Mouse (Mus musculus) midbrain, embryonic 11.5 days (tissue): ENCODE results near the gene Pcyt2. TPM values are rescaled to one million over a fixed set of nuclear protein-coding genes. Genes with fewer than 3 reads are reported as not detected.

Experiments used
- ATAC-seq: fragments of 200-750 bp; cut with Nextera tagmentation; 2 replicates; pipeline ENCODE4 v1.8.0; 2017; ENCODE audit warnings: moderate TSS enrichment, moderate library complexity; ENCODE audit not compliant: low FRiP score
- DNase-seq: peaks from one replicate; pipeline ENCODE4 v3.0.0; 2015; ENCODE audit warnings: low spot score; ENCODE audit errors: missing footprints
- H3K27ac ChIP-seq: fragments of 300-500 bp; sonication (generic); 2 replicates; pipeline ENCODE4 v1.5.1; 2014; ENCODE audit warnings: low read depth, low read length
- H3K27me3 ChIP-seq: fragments of 300-500 bp; sonication (generic); 2 replicates; pipeline ENCODE4 v1.6.1; 2014; ENCODE audit warnings: mild to moderate bottlenecking, low read length, moderate library complexity, mixed read lengths; ENCODE audit not compliant: control insufficient read depth, insufficient read depth
- H3K36me3 ChIP-seq: fragments of 300-500 bp; sonication (generic); 2 replicates; pipeline ENCODE4 v1.6.1; 2014; ENCODE audit warnings: mild to moderate bottlenecking, low read length, moderate library complexity, mixed read lengths; ENCODE audit not compliant: control insufficient read depth, insufficient read depth
- H3K4me1 ChIP-seq: fragments of 300-500 bp; sonication (generic); 2 replicates; pipeline ENCODE4 v1.6.1; 2014; ENCODE audit warnings: low read length; ENCODE audit not compliant: control insufficient read depth, insufficient read depth
- H3K4me2 ChIP-seq: fragments of 300-500 bp; sonication (generic); 2 replicates; pipeline ENCODE4 v1.6.1; 2014; ENCODE audit warnings: mild to moderate bottlenecking, moderate library complexity
- H3K4me3 ChIP-seq: fragments of 300-500 bp; sonication (generic); 2 replicates; pipeline ENCODE4 v1.5.1; 2014; ENCODE audit warnings: low read depth, low read length
- H3K9ac ChIP-seq: fragments of 300-500 bp; sonication (generic); 2 replicates; pipeline ENCODE4 v1.6.1; 2014; ENCODE audit warnings: low read length
- H3K9me3 ChIP-seq: fragments of 300-500 bp; sonication (generic); 2 replicates; pipeline ENCODE4 v1.6.1; 2016; ENCODE audit warnings: low read length; ENCODE audit not compliant: control insufficient read depth
- WGBS: fragments of 180-500 bp; shearing (Covaris S2); extraction: QIAGEN DNeasy Blood & Tissue Kit; methylation state at CpG from one replicate; pipeline ENCODE4 v1.1.7; 2014; 5-methylcytosine and 5-hydroxymethylcytosine counted together
- polyA plus RNA-seq: library from polyadenylated mRNA; unstranded; fragments of >200 nt; fragmentation: Nextera tagmentation; extraction: Ambion mirVana; gene quantifications from 2 replicates; pipeline ENCODE4 v1.2.1, GENCODE M21; 2014

Pcyt2 gene
- polyA plus RNA-seq, 1 experiment from 2014 or later: 101 TPM

DNA sequence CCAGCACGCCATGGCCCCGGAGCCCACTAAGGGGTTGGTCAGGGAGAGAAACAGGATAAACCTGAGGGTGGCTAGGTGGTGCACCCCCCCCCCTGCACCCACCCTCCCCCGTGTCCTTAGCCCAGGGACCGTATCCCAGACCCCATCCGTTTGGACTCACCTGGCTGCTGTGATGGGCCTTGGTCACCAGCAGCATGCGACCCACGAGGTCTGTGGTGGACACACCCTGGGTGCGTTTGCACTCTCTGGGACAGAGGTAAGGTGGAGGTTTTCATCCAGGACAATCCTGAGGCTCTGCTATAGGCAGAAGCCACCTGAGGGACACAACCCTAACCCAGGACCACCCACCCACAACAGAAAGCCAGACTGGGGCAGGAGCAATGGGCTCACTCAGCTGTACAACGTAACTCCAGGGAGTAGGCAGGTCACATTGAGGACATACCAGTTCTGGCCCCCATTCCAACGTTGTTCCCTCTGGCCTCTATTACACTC is 4.2 kb downstream of the Pcyt2 start:
- peaks cover 4% of the 10 kb centered on the region; the same call in 1 of the 2 replicates for H3K27me3 ChIP-seq
- 90% methylated on average over 10 of the region's 10 CpGs for WGBS
- ATAC-seq: no peak

DNA sequence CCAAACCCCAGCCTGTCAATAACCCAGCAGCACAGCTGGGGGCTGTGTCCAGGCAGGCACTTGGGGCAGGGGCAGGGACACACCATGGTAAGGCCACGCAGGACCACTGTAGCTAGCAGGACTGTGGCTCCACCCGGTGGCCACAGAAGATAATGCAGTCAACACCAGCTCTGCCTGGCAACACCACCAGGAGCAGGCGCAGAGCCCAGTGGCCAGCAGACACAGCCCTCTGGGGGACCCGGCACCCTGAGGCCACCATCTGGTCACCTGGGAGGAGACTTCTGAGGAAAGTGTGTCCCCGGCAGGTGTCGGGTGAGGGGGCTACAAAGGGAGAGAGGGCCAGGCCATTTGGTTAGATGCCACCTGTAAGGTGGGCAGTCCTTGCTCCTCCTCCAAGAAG is 5.0 kb downstream of the Pcyt2 start:
- Histone ChIP-seq H3K4me2 (no peak overlapping the region), H3K27me3 (peaks cover 4% of the 10 kb centered on the region; the same call in 1 of the 2 replicates), H3K4me1 (peaks cover 18% of the 10 kb centered on the region), H3K9me3 (no peaks in the 10 kb centered on the region), H3K36me3 (peaks cover 11% of the 10 kb centered on the region), H3K4me3 (no peak overlapping the region), H3K9ac (no peak overlapping the region), H3K27ac (no peak overlapping the region)
- DNase-seq (peak; percentile 96), ATAC-seq (peak; percentile 28; the same call in 1 of the 2 replicates)
- 46% methylated on average over 6 of the region's 6 CpGs for WGBS

More for the DNA sequence above, 4.2 kb downstream of the Pcyt2 start:
- Histone ChIP-seq H3K4me3 (no peak overlapping the region), H3K36me3 (peaks cover 15% of the 10 kb centered on the region), H3K4me1 (peaks cover 15% of the 10 kb centered on the region), H3K4me2 (no peak overlapping the region), H3K27ac (no peak overlapping the region), H3K9me3 (no peaks in the 10 kb centered on the region), H3K9ac (no peak overlapping the region)
- no peak for DNase-seq

DNA sequence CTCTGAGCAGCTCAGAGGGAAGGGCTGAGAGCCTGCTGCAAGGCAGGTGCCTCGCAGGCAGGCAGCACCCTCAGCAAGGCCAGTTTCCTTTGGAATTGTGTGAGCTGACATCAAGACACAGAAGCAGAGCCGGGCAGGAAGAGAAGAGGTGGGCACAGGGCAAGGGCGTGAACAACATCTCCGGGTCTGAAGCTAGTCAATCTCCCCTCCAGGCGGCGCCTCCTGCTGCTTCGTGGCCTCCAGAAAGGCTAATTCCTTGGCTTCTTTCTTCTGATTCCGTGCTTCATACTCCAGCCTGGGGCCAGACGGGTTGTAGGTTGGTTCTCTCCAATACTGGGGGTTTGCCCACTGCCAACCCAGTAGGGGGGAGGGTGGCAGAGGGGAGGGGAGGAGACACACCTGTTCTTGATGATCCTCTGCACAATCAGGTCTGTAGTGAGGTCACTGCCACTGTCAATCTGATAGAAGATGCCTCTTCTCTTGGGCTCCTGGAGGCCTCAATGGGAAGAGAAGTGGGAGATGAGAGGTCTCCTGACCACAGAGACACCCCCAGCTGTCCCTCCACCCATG is 7.2 kb downstream of the Pcyt2 start:
- ATAC-seq (no peak), DNase-seq (no peak)
- Histone ChIP-seq H3K36me3 (peaks cover 11% of the 10 kb centered on the region), H3K4me2 (no peak overlapping the region), H3K4me1 (peaks cover 10% of the 10 kb centered on the region), H3K4me3 (no peak overlapping the region), H3K27me3 (peaks cover 4% of the 10 kb centered on the region; the same call in 1 of the 2 replicates), H3K9me3 (no peaks in the 10 kb centered on the region), H3K9ac (no peak overlapping the region), H3K27ac (no peak overlapping the region)
- 86% methylated on average over 9 of the region's 9 CpGs for WGBS

- ATAC-seq (peak; percentile 31; the same call in 1 of the 2 replicates), DNase-seq (no peak)
- no peaks in the 10 kb centered on the region for H3K9me3 ChIP-seq
- no peak overlapping the region for H3K4me2 ChIP-seq
- no peak overlapping the region; the same call in 1 of the 2 replicates for H3K9ac ChIP-seq
- H3K4me3 ChIP-seq: no peak overlapping the region
- H3K27ac ChIP-seq: no peak overlapping the region
- 37% methylated on average over 7 of the region's 8 CpGs for WGBS
- peaks cover 12% of the 10 kb centered on the region for H3K36me3 ChIP-seq
- H3K4me1 ChIP-seq: peaks cover 10% of the 10 kb centered on the region
- peaks cover 4% of the 10 kb centered on the region; the same call in 1 of the 2 replicates for H3K27me3 ChIP-seq
These were observed 8.5 kb downstream of the Pcyt2 start for GRCm38 (mm10) chr11:120609250-120609649.

DNA sequence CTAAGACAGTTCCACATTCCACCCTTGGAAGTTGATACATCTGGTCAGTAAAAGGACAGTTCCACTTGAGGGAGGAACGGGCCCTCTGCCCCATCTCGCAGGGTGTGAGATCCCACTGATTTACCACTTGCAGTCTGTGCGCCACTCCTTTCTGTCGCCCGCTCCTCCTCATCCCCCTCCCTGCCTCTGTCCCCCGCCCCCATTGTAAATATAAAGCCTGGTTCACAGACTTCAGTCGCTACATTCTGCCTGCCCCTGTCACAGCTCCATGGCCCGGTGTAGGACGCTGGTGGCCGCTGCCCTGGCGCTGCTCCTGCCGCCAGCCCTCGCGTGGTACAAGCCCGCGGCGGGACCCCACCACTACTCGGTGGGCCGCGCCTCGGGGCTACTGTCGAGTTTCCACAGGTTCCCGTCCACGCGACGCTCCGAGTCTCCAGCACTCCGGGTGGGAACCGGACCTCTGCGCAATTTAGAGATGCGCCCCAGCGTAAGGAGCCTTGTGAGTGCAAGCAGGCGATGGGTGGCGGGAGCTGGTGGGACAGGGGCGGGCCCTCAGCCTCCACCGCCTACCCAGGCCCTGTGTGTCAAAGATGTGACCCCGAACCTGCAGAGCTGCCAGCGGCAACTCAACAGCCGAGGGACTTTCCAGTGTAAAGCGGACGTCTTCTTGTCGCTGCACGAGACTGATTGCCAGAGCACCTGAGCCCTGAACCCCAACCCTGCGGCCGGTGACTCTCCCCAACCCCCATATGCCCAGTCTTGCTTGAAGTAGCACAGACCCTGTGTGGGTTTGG is 9.3 kb downstream of the Pcyt2 start, which contains the start of gene Npb:
TSS of gene Npb (plus strand) at position 237 of the 794 bp plus-strand sequence.
- Histone ChIP-seq H3K4me1 (peaks cover 10% of the 10 kb centered on the region), H3K4me3 (peak within 1 kb of the TSS; percentile 19), H3K27ac (no peak within 1 kb of the TSS), H3K9me3 (no peaks in the 10 kb centered on the region), H3K4me2 (peak within 1 kb of the TSS; percentile 41), H3K27me3 (peaks cover 4% of the 10 kb centered on the region; the same call in 1 of the 2 replicates), H3K9ac (peak within 1 kb of the TSS; percentile 44), H3K36me3 (peaks cover 12% of the 10 kb centered on the region)
- ATAC-seq (peak; percentile 47; the same call in 1 of the 2 replicates), DNase-seq (peak; percentile 91)
- WGBS: 8% methylated on average over 45 of the region's 45 CpGs

DNA sequence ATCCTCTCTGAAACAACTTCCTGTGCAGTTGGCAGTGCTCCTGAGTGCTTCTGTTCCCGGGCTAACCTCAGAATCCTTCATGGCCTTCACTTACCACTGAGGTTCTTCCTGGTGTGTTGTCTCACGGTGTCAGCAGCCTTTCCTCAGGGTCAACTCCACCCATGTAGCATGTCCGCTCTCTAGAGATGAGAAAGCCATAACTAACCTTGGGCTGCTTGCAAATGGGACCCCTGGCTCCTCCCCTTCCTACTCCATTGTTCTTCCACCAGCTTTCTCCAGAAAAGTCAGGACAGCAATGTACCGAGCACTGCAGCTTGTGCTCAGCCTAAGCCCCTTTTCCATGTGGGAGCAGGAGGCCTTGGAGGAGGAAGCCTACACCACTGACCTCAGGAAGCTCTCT is 11.0 kb downstream of the Pcyt2 start:
- H3K36me3 ChIP-seq: peaks cover 7% of the 10 kb centered on the region
- no peak for ATAC-seq
- no peak overlapping the region for H3K4me3 ChIP-seq
- no peak for DNase-seq
- peaks cover 10% of the 10 kb centered on the region for H3K4me1 ChIP-seq
- WGBS: 82% methylated on average over 4 of the region's 4 CpGs
- no peak overlapping the region for H3K4me2 ChIP-seq
- H3K27me3 ChIP-seq: peaks cover 4% of the 10 kb centered on the region; the same call in 1 of the 2 replicates
- no peak overlapping the region for H3K27ac ChIP-seq
- H3K9ac ChIP-seq: no peak overlapping the region
- H3K9me3 ChIP-seq: no peaks in the 10 kb centered on the region

GRCm38 (mm10) chr11:120605667-120606066 is 12.1 kb downstream of the Pcyt2 start:
- Histone ChIP-seq H3K36me3 (peaks cover 9% of the 10 kb centered on the region; the same call in 1 of the 2 replicates), H3K4me1 (peaks cover 10% of the 10 kb centered on the region), H3K27me3 (peaks cover 4% of the 10 kb centered on the region; the same call in 1 of the 2 replicates), H3K9me3 (no peaks in the 10 kb centered on the region), H3K4me3 (no peak overlapping the region), H3K27ac (no peak overlapping the region), H3K4me2 (no peak overlapping the region), H3K9ac (no peak overlapping the region)
- no peak for ATAC-seq
- 95% methylated on average over 7 of the region's 7 CpGs for whole genome bisulfite sequencing
- no peak for DNase-seq

DNA sequence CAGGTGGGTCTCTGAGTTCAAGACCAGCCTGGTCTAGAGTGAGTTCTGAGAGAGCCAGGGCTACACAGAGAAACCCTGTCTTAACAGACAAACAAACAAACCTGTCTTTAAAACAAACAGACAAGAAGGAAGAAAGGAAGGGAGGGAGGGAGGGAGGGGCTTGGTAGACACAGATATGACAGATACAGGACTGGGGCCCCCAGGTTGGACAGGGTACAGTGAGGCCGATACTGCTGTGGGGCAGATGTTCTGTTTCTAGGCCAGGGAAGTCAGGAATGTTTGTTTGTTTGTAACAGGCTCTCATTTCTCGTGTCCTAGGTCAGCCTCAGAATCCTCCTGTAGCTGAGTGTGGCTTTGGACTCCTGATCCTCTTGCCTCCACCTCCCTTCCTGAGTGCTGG is 14.2 kb downstream of the Pcyt2 start:
- H3K27me3 ChIP-seq: no peaks in the 10 kb centered on the region; the same call in 1 of the 2 replicates
- no peak for DNase-seq
- H3K4me2 ChIP-seq: no peak overlapping the region
- peaks cover 7% of the 10 kb centered on the region; the same call in 1 of the 2 replicates for H3K36me3 ChIP-seq
- H3K4me1 ChIP-seq: peaks cover 9% of the 10 kb centered on the region
- ATAC-seq: no peak
- no peak overlapping the region for H3K27ac ChIP-seq
- no peak overlapping the region for H3K9ac ChIP-seq
- no peaks in the 10 kb centered on the region for H3K9me3 ChIP-seq
- WGBS: 79% methylated on average over 2 of the region's 2 CpGs
- H3K4me3 ChIP-seq: no peak overlapping the region

- Histone ChIP-seq H3K36me3 (peaks cover 12% of the 10 kb centered on the region), H3K9me3 (no peaks in the 10 kb centered on the region), H3K4me1 (peaks cover 15% of the 10 kb centered on the region), H3K4me3 (no peak overlapping the region), H3K9ac (no peak overlapping the region), H3K4me2 (no peak overlapping the region), H3K27ac (no peak overlapping the region), H3K27me3 (no peaks in the 10 kb centered on the region)
- WGBS: 97% methylated on average over 3 of the region's 3 CpGs
- ATAC-seq (no peak), DNase-seq (no peak)
These were observed 17.0 kb downstream of the Pcyt2 start for GRCm38 (mm10) chr11:120600716-120601115.
